Mouse (Mus musculus): ENCODE results near the gene Fam208a. TPM values are rescaled to one million over a fixed set of nuclear protein-coding genes. Genes with fewer than 3 reads are reported as not detected.

Fam208a gene
- polyA plus RNA-seq (2016; fragmentation: Nextera tagmentation; extraction: Ambion mirVana): 17.8 and 21.6 TPM in 2 replicates

DNA sequence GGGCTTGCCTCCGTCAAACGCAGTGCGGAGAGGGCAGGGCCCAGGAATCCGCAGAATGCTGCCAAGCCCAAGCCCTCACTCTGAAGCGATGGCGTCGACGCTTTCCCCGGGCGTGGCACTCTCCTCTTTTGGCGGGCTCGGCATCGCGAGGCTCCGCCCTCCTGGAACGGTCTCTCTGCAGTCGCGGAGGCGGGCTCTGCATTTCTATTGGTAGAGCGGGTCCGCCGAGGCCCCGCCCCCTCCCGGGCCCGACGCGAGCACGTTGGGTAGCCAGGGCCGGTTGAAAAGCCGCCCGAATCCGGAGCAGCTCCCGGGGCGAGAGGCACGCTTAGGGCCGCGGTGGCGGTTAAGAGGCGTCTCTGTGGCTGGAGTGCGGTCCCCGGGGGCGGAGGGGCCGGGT is at the start of gene Fam208a:
TSS of gene Fam208a (plus strand) at position 262 of the 400 bp plus-strand sequence.
- Histone ChIP-seq H3K4me3 (replicated peaks) (peak within 1 kb of the TSS; percentile 69), H3K27me3 (0 out of 2 replicates have a peak, but pooled peaks cover 4% of the 10 kb centered on the region), H3K9me3 (peaks cover 19% of the 10 kb centered on the region), H3K9ac (peak within 1 kb of the TSS; percentile 82), H3K4me1 (peaks cover 3% of the 10 kb centered on the region), H3K4me2 (peak within 1 kb of the TSS; percentile 69), H3K27ac (peak within 1 kb of the TSS; percentile 97), H3K36me3 (replicated peaks) (peaks cover 13% of the 10 kb centered on the region)
- ATAC-seq (ENCODE audit: low FRiP score): peak; percentile 97
- WGBS: under 1% methylated on average over 42 of the region's 43 CpGs

DNA sequence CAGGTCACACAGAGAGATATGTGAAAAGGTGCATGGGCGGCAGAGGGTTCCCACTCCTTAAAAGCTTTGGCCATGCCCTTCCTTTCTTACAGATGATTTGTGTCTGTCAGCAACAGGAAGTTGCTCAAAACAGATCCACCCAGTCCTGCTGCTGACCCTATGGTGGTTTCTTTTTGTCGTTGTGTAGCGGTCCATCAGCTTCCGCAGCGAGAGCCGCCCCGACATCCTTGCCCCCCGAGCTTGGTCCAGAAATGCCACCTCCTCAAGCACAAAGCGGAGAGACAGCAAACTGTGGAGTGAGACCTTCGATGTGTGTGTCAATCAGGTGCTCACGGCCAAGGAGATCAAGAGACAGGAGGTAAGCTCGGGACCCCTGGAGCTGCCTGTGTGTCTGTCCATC is 49.2 kb upstream of the Fam208a start:
- Histone ChIP-seq H3K36me3 (replicated peaks) (no peaks in the 10 kb centered on the region), H3K27me3 (no peaks in the 10 kb centered on the region), H3K4me2 (no peak overlapping the region), H3K4me3 (replicated peaks) (no peak overlapping the region), H3K27ac (no peak overlapping the region), H3K9me3 (no peaks in the 10 kb centered on the region), H3K4me1 (no peaks in the 10 kb centered on the region), H3K9ac (no peak overlapping the region)
- WGBS: 90% methylated on average over 12 of the region's 12 CpGs
- ATAC-seq (ENCODE audit: low FRiP score): no peak

GRCm38 (mm10) chr14:27381459-27381858 is 47.2 kb upstream of the Fam208a start:
- Histone ChIP-seq H3K36me3 (replicated peaks) (no peaks in the 10 kb centered on the region), H3K27ac (no peak overlapping the region), H3K4me3 (replicated peaks) (no peak overlapping the region), H3K4me1 (no peaks in the 10 kb centered on the region), H3K9me3 (no peaks in the 10 kb centered on the region), H3K27me3 (no peaks in the 10 kb centered on the region), H3K4me2 (no peak overlapping the region), H3K9ac (no peak overlapping the region)
- 92% methylated on average over 7 of the region's 7 CpGs for WGBS
- ATAC-seq (ENCODE audit: low FRiP score): no peak

DNA sequence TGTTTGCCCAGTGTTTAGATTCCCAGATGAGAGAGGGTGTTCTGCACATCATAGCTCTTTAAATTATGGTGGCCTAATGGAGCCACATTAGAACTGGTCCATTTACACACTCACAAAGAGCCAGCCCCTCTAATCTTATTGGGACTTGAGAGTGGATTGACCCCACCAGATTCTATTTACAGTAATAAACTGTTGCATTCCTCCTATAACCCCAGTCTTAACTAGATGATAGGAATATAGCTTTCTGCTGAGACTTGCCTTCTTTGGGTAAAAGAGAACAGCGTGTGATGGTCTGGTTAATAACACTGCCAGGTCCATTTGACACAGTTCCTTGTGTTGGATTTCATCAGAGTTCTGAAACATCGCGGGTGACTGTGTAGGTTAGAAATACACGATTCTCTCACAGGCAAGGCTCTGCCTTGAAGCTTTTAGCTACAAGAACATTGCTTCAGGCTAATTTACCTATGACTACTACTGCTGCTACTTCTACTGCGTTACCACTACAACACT is 45.3 kb upstream of the Fam208a start:
- Histone ChIP-seq H3K4me1 (no peaks in the 10 kb centered on the region), H3K9ac (no peak overlapping the region), H3K9me3 (no peaks in the 10 kb centered on the region), H3K27me3 (no peaks in the 10 kb centered on the region), H3K27ac (no peak overlapping the region), H3K4me3 (replicated peaks) (no peak overlapping the region), H3K4me2 (no peak overlapping the region), H3K36me3 (replicated peaks) (no peaks in the 10 kb centered on the region)
- 91% methylated on average over 5 of the region's 5 CpGs for WGBS
- no peak for ATAC-seq (ENCODE audit: low FRiP score)

DNA sequence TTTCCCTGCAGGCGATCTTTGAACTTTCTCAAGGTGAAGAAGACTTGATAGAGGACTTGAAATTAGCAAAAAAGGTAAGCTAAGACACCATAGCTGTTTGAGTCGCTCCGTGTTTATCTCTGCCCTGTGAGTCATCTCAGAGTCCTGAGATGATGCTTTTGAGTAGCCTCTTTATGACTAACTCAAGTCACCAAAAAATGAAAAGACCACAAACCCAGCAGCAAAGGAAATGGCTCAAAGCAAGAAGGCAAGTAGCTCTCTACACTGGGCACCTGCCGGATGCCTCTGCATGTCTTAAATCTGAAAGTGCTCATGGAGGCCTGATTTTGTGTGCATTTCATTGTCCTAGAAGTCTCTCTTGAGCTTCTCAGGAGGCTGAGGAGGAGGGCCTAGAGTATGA is 44.5 kb upstream of the Fam208a start:
- Histone ChIP-seq H3K27ac (no peak overlapping the region), H3K4me2 (no peak overlapping the region), H3K4me3 (replicated peaks) (no peak overlapping the region), H3K9me3 (no peaks in the 10 kb centered on the region), H3K27me3 (no peaks in the 10 kb centered on the region), H3K4me1 (no peaks in the 10 kb centered on the region), H3K36me3 (replicated peaks) (no peaks in the 10 kb centered on the region), H3K9ac (no peak overlapping the region)
- no peak for ATAC-seq (ENCODE audit: low FRiP score)
- WGBS: 86% methylated on average over 4 of the region's 4 CpGs

DNA sequence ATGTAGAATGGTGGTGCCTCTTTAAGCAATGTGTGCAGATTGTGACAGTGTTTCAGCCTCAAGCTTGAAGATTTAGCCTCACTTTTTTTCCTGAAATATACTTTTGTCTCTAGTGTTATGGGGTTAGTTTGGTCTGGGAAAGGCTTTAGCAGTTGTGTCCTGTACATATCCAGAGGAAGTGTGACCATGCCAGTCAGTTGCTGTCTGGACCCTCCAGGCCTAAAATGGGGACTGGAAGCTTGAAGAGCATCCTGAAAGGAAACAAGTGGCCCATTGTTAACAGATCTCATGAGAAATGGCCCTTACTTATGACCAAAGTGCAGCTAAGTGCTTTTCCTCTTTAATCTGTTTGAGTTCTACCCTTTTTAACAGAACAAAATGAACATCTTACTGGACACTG is 40.0 kb upstream of the Fam208a start:
- Histone ChIP-seq H3K9ac (no peak overlapping the region), H3K4me3 (replicated peaks) (no peak overlapping the region), H3K27me3 (no peaks in the 10 kb centered on the region), H3K27ac (no peak overlapping the region), H3K4me2 (no peak overlapping the region), H3K36me3 (replicated peaks) (no peaks in the 10 kb centered on the region), H3K9me3 (no peaks in the 10 kb centered on the region), H3K4me1 (no peaks in the 10 kb centered on the region)
- no peak for ATAC-seq (ENCODE audit: low FRiP score)

DNA sequence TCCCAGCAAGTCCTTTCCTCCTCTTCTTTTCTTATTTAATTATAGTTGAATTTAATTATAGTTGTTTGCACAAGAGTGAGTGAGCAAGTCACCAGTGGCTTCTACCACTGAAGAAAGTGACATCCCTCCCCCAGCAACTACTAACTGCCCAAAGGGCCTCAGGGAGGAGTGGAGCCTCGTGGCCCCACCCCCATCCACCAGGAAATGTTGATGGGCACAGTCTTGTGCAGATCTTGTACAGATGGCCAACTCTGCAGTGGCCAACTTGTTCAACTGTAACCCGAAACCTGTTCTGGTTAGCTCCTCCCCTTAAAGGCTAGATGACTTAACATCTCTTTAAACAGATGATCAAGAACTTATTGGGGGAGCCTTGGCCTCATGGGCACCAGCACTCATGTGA is 38.9 kb upstream of the Fam208a start:
- H3K4me3 ChIP-seq (replicated peaks): no peak overlapping the region
- no peaks in the 10 kb centered on the region for H3K36me3 ChIP-seq (replicated peaks)
- H3K9ac ChIP-seq: no peak overlapping the region
- no peaks in the 10 kb centered on the region for H3K27me3 ChIP-seq
- ATAC-seq (ENCODE audit: low FRiP score): no peak
- no peaks in the 10 kb centered on the region for H3K9me3 ChIP-seq
- H3K4me2 ChIP-seq: no peak overlapping the region
- 81% methylated on average over 2 of the region's 2 CpGs for WGBS
- no peak overlapping the region for H3K27ac ChIP-seq
- H3K4me1 ChIP-seq: no peaks in the 10 kb centered on the region

DNA sequence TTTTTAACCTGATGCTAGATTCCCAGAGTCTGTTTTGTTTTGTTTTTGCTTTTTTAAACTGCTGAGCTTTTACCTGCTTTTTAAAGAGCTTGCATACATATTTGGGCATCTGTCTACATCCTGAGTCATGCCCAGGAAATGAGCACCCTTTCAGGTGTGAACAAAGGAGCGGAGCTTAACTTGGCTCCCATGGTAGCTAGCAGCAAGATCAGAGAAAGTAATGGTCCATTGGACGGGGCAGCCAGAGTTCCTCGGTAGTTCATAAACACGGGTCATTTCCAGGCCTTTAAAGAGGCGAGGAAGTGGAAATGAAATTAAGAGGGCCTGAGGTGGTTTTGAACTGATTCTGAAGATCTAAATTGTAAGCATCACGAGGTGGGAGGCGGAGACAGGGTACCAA is 38.0 kb upstream of the Fam208a start:
- no peak for ATAC-seq (ENCODE audit: low FRiP score)
- Histone ChIP-seq H3K27me3 (no peaks in the 10 kb centered on the region), H3K36me3 (replicated peaks) (no peaks in the 10 kb centered on the region), H3K27ac (no peak overlapping the region), H3K4me1 (no peaks in the 10 kb centered on the region), H3K9ac (no peak overlapping the region), H3K9me3 (no peaks in the 10 kb centered on the region), H3K4me3 (replicated peaks) (no peak overlapping the region), H3K4me2 (no peak overlapping the region)
- 35% methylated on average over 7 of the region's 7 CpGs for WGBS

GRCm38 (mm10) chr14:27391776-27392308 is 36.8 kb upstream of the Fam208a start:
- Histone ChIP-seq H3K4me3 (replicated peaks) (no peak overlapping the region), H3K27ac (no peak overlapping the region), H3K9me3 (no peaks in the 10 kb centered on the region), H3K4me2 (no peak overlapping the region), H3K27me3 (no peaks in the 10 kb centered on the region), H3K9ac (no peak overlapping the region), H3K4me1 (no peaks in the 10 kb centered on the region), H3K36me3 (replicated peaks) (no peaks in the 10 kb centered on the region)
- ATAC-seq (ENCODE audit: low FRiP score): no peak
- WGBS: 75% methylated on average over 9 of the region's 9 CpGs

DNA sequence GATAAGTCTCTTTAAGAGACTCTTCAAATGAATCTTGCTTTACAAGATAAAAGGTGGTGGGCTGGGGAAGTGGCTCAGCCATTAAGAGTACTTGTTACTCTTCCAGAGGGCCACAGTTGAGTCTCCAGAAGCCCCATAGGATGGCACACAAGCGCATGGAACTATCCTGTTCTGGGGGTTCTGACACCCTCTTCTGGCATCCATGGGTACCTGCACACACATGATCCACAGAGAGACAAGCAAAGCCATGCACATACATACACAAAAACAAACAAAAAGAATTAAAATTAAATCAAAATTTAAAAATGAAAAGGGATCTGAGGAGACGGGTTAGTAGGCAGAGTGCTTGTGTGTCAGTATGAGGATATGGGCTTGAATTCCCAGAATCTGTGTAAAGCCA is 36.0 kb upstream of the Fam208a start:
- H3K27me3 ChIP-seq: no peaks in the 10 kb centered on the region
- H3K27ac ChIP-seq: no peak overlapping the region
- H3K9ac ChIP-seq: no peak overlapping the region
- no peaks in the 10 kb centered on the region for H3K36me3 ChIP-seq (replicated peaks)
- H3K4me3 ChIP-seq (replicated peaks): no peak overlapping the region
- no peak overlapping the region for H3K4me2 ChIP-seq
- ATAC-seq (ENCODE audit: low FRiP score): no peak
- 95% methylated on average over 2 of the region's 2 CpGs for WGBS
- no peaks in the 10 kb centered on the region for H3K9me3 ChIP-seq
- H3K4me1 ChIP-seq: no peaks in the 10 kb centered on the region

- 73% methylated on average over 10 of the region's 10 CpGs for WGBS
- H3K9me3 ChIP-seq: no peaks in the 10 kb centered on the region
- no peaks in the 10 kb centered on the region for H3K36me3 ChIP-seq (replicated peaks)
- no peaks in the 10 kb centered on the region for H3K27me3 ChIP-seq
- no peak overlapping the region for H3K4me3 ChIP-seq (replicated peaks)
- H3K9ac ChIP-seq: no peak overlapping the region
- ATAC-seq (ENCODE audit: low FRiP score): no peak
- H3K27ac ChIP-seq: no peak overlapping the region
- no peaks in the 10 kb centered on the region for H3K4me1 ChIP-seq
- H3K4me2 ChIP-seq: no peak overlapping the region
Observed at GRCm38 (mm10) chr14:27393806-27394205, 34.8 kb upstream of the Fam208a start.

- 87% methylated on average over 7 of the region's 7 CpGs for WGBS
- no peak overlapping the region for H3K27ac ChIP-seq
- H3K4me3 ChIP-seq (replicated peaks): no peak overlapping the region
- H3K36me3 ChIP-seq (replicated peaks): no peaks in the 10 kb centered on the region
- no peak overlapping the region for H3K9ac ChIP-seq
- ATAC-seq (ENCODE audit: low FRiP score): no peak
- H3K4me1 ChIP-seq: no peaks in the 10 kb centered on the region
- no peaks in the 10 kb centered on the region for H3K27me3 ChIP-seq
- no peaks in the 10 kb centered on the region for H3K9me3 ChIP-seq
- H3K4me2 ChIP-seq: no peak overlapping the region
Observed at GRCm38 (mm10) chr14:27396424-27396823, 32.2 kb upstream of the Fam208a start.

DNA sequence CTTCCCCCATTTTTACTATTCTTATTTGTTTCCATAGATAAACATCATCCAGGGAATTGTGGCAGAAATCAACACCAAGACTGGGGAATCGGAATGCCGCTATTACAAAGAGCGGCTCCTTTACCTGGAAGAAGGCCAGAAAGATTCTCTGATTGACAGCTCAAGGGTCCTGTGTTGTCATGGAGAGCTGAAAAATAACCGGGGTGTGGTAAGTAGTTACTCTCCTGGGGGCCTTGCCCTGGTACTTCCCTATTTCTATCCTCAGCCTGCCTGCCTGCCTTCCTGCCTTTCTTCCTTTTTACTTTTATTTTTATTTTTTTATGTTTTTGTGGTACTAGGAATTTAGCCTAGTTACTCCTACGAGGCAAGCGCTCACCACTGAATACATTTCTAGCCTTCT is 31.1 kb upstream of the Fam208a start:
- no peak overlapping the region for H3K9ac ChIP-seq
- no peak overlapping the region for H3K27ac ChIP-seq
- no peak overlapping the region for H3K4me2 ChIP-seq
- no peaks in the 10 kb centered on the region for H3K4me1 ChIP-seq
- no peaks in the 10 kb centered on the region for H3K9me3 ChIP-seq
- ATAC-seq (ENCODE audit: low FRiP score): no peak
- H3K27me3 ChIP-seq: no peaks in the 10 kb centered on the region
- H3K4me3 ChIP-seq (replicated peaks): no peak overlapping the region
- 87% methylated on average over 6 of the region's 6 CpGs for WGBS
- H3K36me3 ChIP-seq (replicated peaks): no peaks in the 10 kb centered on the region

All from forebrain, embryonic 12.5 days (tissue).